Mouse (Mus musculus): ENCODE measurements at regions not wholly inside any gene's neighbourhood (a gene's known extent, or its start where the extent isn't known, plus 50 kb on each side); places are given as distances from the start of the nearest gene placed in this dataset.

- DNase-seq: no peak
Observed at GRCm38 (mm10) chr13:101553131-101553549, 214.9 kb downstream of the Pik3r1 start.

GRCm38 (mm10) chr13:101552451-101552850 is 215.6 kb downstream of the Pik3r1 start:
- no peak for DNase-seq

GRCm38 (mm10) chr13:101551068-101551467 is 216.9 kb downstream of the Pik3r1 start:
- peak; percentile 68 for DNase-seq

GRCm38 (mm10) chr13:101550526-101550925 is 217.5 kb downstream of the Pik3r1 start:
- DNase-seq: peak; percentile 88

- no peak for DNase-seq
Observed at GRCm38 (mm10) chr13:101547887-101548286, 220.1 kb downstream of the Pik3r1 start.

- no peak for DNase-seq
Observed at GRCm38 (mm10) chr13:101547365-101547764, 220.7 kb downstream of the Pik3r1 start.

GRCm38 (mm10) chr13:101545344-101546181 is 222.5 kb downstream of the Pik3r1 start:
- DNase-seq: no peak

- no peak for DNase-seq
Observed at GRCm38 (mm10) chr13:101540391-101541191, 227.4 kb downstream of the Pik3r1 start.

- no peak for DNase-seq
Observed at GRCm38 (mm10) chr13:101538110-101538509, 229.9 kb downstream of the Pik3r1 start.

GRCm38 (mm10) chr13:101536019-101536418 is 232.0 kb downstream of the Pik3r1 start:
- DNase-seq: no peak

- DNase-seq: no peak
Observed at GRCm38 (mm10) chr13:101535331-101535866, 232.6 kb downstream of the Pik3r1 start.

GRCm38 (mm10) chr13:101534490-101534889 is 233.5 kb downstream of the Pik3r1 start:
- no peak for DNase-seq

- no peak for DNase-seq
Observed at GRCm38 (mm10) chr13:101532913-101533312, 235.1 kb downstream of the Pik3r1 start.

GRCm38 (mm10) chr13:101527691-101528090 is 240.3 kb downstream of the Pik3r1 start:
- no peak for DNase-seq

- no peak for DNase-seq
Observed at GRCm38 (mm10) chr13:101524781-101525180, 243.2 kb downstream of the Pik3r1 start.

- no peak for DNase-seq
Observed at GRCm38 (mm10) chr13:101524223-101524622, 243.8 kb downstream of the Pik3r1 start.

GRCm38 (mm10) chr13:101523492-101523891 is 244.5 kb downstream of the Pik3r1 start:
- no peak for DNase-seq

- no peak for DNase-seq
Observed at GRCm38 (mm10) chr13:101522597-101522996, 245.4 kb downstream of the Pik3r1 start.

GRCm38 (mm10) chr13:101513354-101513753 is 254.7 kb downstream of the Pik3r1 start:
- DNase-seq: no peak

- peak; percentile 65 for DNase-seq
Observed at GRCm38 (mm10) chr13:101509946-101510345, 258.1 kb downstream of the Pik3r1 start.

GRCm38 (mm10) chr13:101508331-101508730 is 259.7 kb downstream of the Pik3r1 start:
- DNase-seq: no peak

GRCm38 (mm10) chr13:101506696-101507095 is 261.3 kb downstream of the Pik3r1 start:
- no peak for DNase-seq

GRCm38 (mm10) chr13:101505054-101505453 is 263.0 kb downstream of the Pik3r1 start:
- DNase-seq: no peak

GRCm38 (mm10) chr13:101504241-101504640 is 263.8 kb downstream of the Pik3r1 start:
- no peak for DNase-seq

All from cerebellum, adult 9-10 months (tissue).